Mouse (Mus musculus) liver, postnatal 0 days (tissue): ENCODE measurements around the gene Fnip2.

Source experiments
- CTCF ChIP-seq: sonication (generic); IDR thresholded peaks from 2 replicates; pipeline ENCODE4 v1.5.1; 2016; ENCODE audit warnings: antibody characterized with exemption, low read depth
- EP300 ChIP-seq: IDR thresholded peaks from 2 replicates; pipeline ENCODE4 v1.6.1; 2016; ENCODE audit warnings: antibody characterized with exemption, low read depth, mild to moderate bottlenecking

- no peak for TF ChIP-seq EP300
- TF ChIP-seq CTCF, result no peak
Observed at GRCm38 (mm10) chr3:79519862-79520261, 47.7 kb downstream of the Fnip2 start.
